Mouse (Mus musculus): Measurements from ENCODE around the gene Ece1. TPM values are rescaled to one million over a fixed set of nuclear protein-coding genes. Genes with fewer than 3 reads are reported as not detected.

Ece1 gene
- total RNA-seq, 1 experiment: 99.2 TPM

- no peak overlapping the region for H3K27ac ChIP-seq (ENCODE audit: insufficient read depth, low read depth, low read length, poor library complexity, severe bottlenecking)
- no peaks in the 10 kb centered on the region for H3K9me3 ChIP-seq (ENCODE audit: control insufficient read depth, insufficient read depth, low read depth, low read length)
- H3K4me1 ChIP-seq (ENCODE audit: control insufficient read depth in 2 of 2, insufficient read depth in 2 of 2, low read length in 2 of 2, poor library complexity in 1 of 2): no peaks in the 10 kb centered on the region
- no peak overlapping the region for H3K9ac ChIP-seq (ENCODE audit: insufficient read depth, low read depth, low read length, poor library complexity, severe bottlenecking)
- in situ Hi-C loops (cut with MboI; ENCODE audit: low sequenced_read_pairs in 2 of 2, unreplicated experiment in 2 of 2): loop anchor here in 1 of 2 experiments (10.0 kb wide), 1 partner anchor 100 kb away; no protein-coding TSS in a partner anchor
- H3K4me3 ChIP-seq (ENCODE audit: insufficient read depth in 1 of 2, low read depth in 1 of 2, low read length in 2 of 2, poor library complexity in 1 of 2, severe bottlenecking in 1 of 2): no peak overlapping the region
- peaks cover 19% of the 10 kb centered on the region for H3K36me3 ChIP-seq (ENCODE audit: control insufficient read depth, insufficient read depth, low read length, poor library complexity, severe bottlenecking)
- TF ChIP-seq HCFC1 (IDR thresholded peaks at IDR 0.05; ENCODE audit: borderline replicate concordance, insufficient read depth, low read length) (no peak), ZNF384 (IDR thresholded peaks at IDR 0.05; ENCODE audit: low read depth, low read length) (no peak), MAFK (IDR thresholded peaks at IDR 0.05; ENCODE audit: insufficient read depth, low read depth, low read length) (no peak), ZC3H11A (IDR thresholded peaks at IDR 0.05; ENCODE audit: borderline replicate concordance, low read depth, low read length) (no peak), CHD2 (IDR thresholded peaks at IDR 0.05; ENCODE audit: low read depth, low read length) (no peak)
- no peak for DNase-seq (ENCODE audit: low read depth, low spot score)
Observed at GRCm38 (mm10) chr4:137954926-137955396, 92.9 kb downstream of the Ece1 start.

- Histone ChIP-seq H3K9ac (ENCODE audit: insufficient read depth, low read depth, low read length, poor library complexity, severe bottlenecking) (no peak overlapping the region), H3K27ac (ENCODE audit: insufficient read depth, low read depth, low read length, poor library complexity, severe bottlenecking) (no peak overlapping the region), H3K4me1 (ENCODE audit: control insufficient read depth in 2 of 2, insufficient read depth in 2 of 2, low read length in 2 of 2, poor library complexity in 1 of 2) (no peaks in the 10 kb centered on the region), H3K4me3 (ENCODE audit: insufficient read depth in 1 of 2, low read depth in 1 of 2, low read length in 2 of 2, poor library complexity in 1 of 2, severe bottlenecking in 1 of 2) (no peak overlapping the region), H3K9me3 (ENCODE audit: control insufficient read depth, insufficient read depth, low read depth, low read length) (no peaks in the 10 kb centered on the region), H3K36me3 (ENCODE audit: control insufficient read depth, insufficient read depth, low read length, poor library complexity, severe bottlenecking) (peaks cover 16% of the 10 kb centered on the region)
- in situ Hi-C loops (cut with MboI; ENCODE audit: low sequenced_read_pairs in 2 of 2, unreplicated experiment in 2 of 2): loop anchor here in 1 of 2 experiments (10.0 kb wide), 1 partner anchor 101 kb away; no protein-coding TSS in a partner anchor
- no peak for TF ChIP-seq MAFK (IDR thresholded peaks at IDR 0.05; ENCODE audit: insufficient read depth, low read depth, low read length)
- no peak for TF ChIP-seq ZC3H11A (IDR thresholded peaks at IDR 0.05; ENCODE audit: borderline replicate concordance, low read depth, low read length)
- no peak for TF ChIP-seq HCFC1 (IDR thresholded peaks at IDR 0.05; ENCODE audit: borderline replicate concordance, insufficient read depth, low read length)
- no peak for TF ChIP-seq ZNF384 (IDR thresholded peaks at IDR 0.05; ENCODE audit: low read depth, low read length)
- no peak for TF ChIP-seq CHD2 (IDR thresholded peaks at IDR 0.05; ENCODE audit: low read depth, low read length)
- DNase-seq (ENCODE audit: low read depth, low spot score): no peak
Observed at GRCm38 (mm10) chr4:137956260-137956659, 94.2 kb downstream of the Ece1 start.

GRCm38 (mm10) chr4:137959889-137960665 is 98.0 kb downstream of the Ece1 start:
- peaks cover 32% of the 10 kb centered on the region for H3K36me3 ChIP-seq (ENCODE audit: control insufficient read depth, insufficient read depth, low read length, poor library complexity, severe bottlenecking)
- no peak for TF ChIP-seq HCFC1 (IDR thresholded peaks at IDR 0.05; ENCODE audit: borderline replicate concordance, insufficient read depth, low read length)
- TF ChIP-seq CHD2 (IDR thresholded peaks at IDR 0.05; ENCODE audit: low read depth, low read length): no peak
- TF ChIP-seq ZNF384 (IDR thresholded peaks at IDR 0.05; ENCODE audit: low read depth, low read length): no peak
- TF ChIP-seq ZC3H11A (IDR thresholded peaks at IDR 0.05; ENCODE audit: borderline replicate concordance, low read depth, low read length): no peak
- no peak for TF ChIP-seq MAFK (IDR thresholded peaks at IDR 0.05; ENCODE audit: insufficient read depth, low read depth, low read length)
- H3K4me3 ChIP-seq (ENCODE audit: insufficient read depth in 1 of 2, low read depth in 1 of 2, low read length in 2 of 2, poor library complexity in 1 of 2, severe bottlenecking in 1 of 2): no peak overlapping the region
- no peak for DNase-seq (ENCODE audit: low read depth, low spot score)
- no peaks in the 10 kb centered on the region for H3K9me3 ChIP-seq (ENCODE audit: control insufficient read depth, insufficient read depth, low read depth, low read length)
- H3K4me1 ChIP-seq (ENCODE audit: control insufficient read depth in 2 of 2, insufficient read depth in 2 of 2, low read length in 2 of 2, poor library complexity in 1 of 2): no peaks in the 10 kb centered on the region
- in situ Hi-C loops (cut with MboI; ENCODE audit: low sequenced_read_pairs in 2 of 2, unreplicated experiment in 2 of 2): loop anchor here (10.0 kb wide), 3 partner anchors 105 to 355 kb away; no protein-coding TSS in a partner anchor
- no peak overlapping the region for H3K27ac ChIP-seq (ENCODE audit: insufficient read depth, low read depth, low read length, poor library complexity, severe bottlenecking)
- no peak overlapping the region for H3K9ac ChIP-seq (ENCODE audit: insufficient read depth, low read depth, low read length, poor library complexity, severe bottlenecking)

GRCm38 (mm10) chr4:137960757-137961156 is 98.7 kb downstream of the Ece1 start:
- Histone ChIP-seq H3K27ac (ENCODE audit: insufficient read depth, low read depth, low read length, poor library complexity, severe bottlenecking) (no peak overlapping the region), H3K36me3 (ENCODE audit: control insufficient read depth, insufficient read depth, low read length, poor library complexity, severe bottlenecking) (peaks cover 32% of the 10 kb centered on the region), H3K4me3 (ENCODE audit: insufficient read depth in 1 of 2, low read depth in 1 of 2, low read length in 2 of 2, poor library complexity in 1 of 2, severe bottlenecking in 1 of 2) (no peak overlapping the region), H3K4me1 (ENCODE audit: control insufficient read depth in 2 of 2, insufficient read depth in 2 of 2, low read length in 2 of 2, poor library complexity in 1 of 2) (no peaks in the 10 kb centered on the region), H3K9me3 (ENCODE audit: control insufficient read depth, insufficient read depth, low read depth, low read length) (no peaks in the 10 kb centered on the region), H3K9ac (ENCODE audit: insufficient read depth, low read depth, low read length, poor library complexity, severe bottlenecking) (no peak overlapping the region)
- in situ Hi-C loops (cut with MboI; ENCODE audit: low sequenced_read_pairs in 2 of 2, unreplicated experiment in 2 of 2): loop anchor here in 1 of 2 experiments (10.0 kb wide), 2 partner anchors 154 to 354 kb away; no protein-coding TSS in a partner anchor
- TF ChIP-seq HCFC1 (IDR thresholded peaks at IDR 0.05; ENCODE audit: borderline replicate concordance, insufficient read depth, low read length): no peak
- DNase-seq (ENCODE audit: low read depth, low spot score): no peak
